In genomic region chr9:45185250-45185649, GRCm38 (mm10) we compare ENCODE assay signal across 18 mouse cellular contexts. TPM values are rescaled to one million over a fixed set of nuclear protein-coding genes. Genes with fewer than 3 reads are reported as not detected.
DNase-seq lines count a peak whose midpoint lies in the region; ATAC-seq lines count a peak whose summit lies in the region.
"Had no signal": no experiment of that assay in that cellular context is flagged by ENCODE, and none has a peak within 500 bp of the region (broad histone marks: within the 10 kb centered on the region; RNA-seq: fewer than 3 reads in every experiment).

No protein-coding gene starts in this region.

- ATAC-seq in CD4-positive, CD25-positive, alpha-beta regulatory T cell, adult 4 months, result no peak

- intact Hi-C loops in heart, postnatal 36 days (cut with DNase I), result no loop called here
- intact Hi-C loops in left cerebral cortex, postnatal 36 days (cut with DNase I), result no loop called here

- DNase-seq in heart, adult 11 months, result peak; percentile 80
- DNase-seq in heart, postnatal 36 days, result no peak
- peak; percentile 36 to 48 for DNase-seq in layer of hippocampus, adult 8-10 months (ENCODE audit: low spot score in 2 of 2)
- DNase-seq in left cerebral cortex, postnatal 36 days (ENCODE audit: low spot score in 2 of 2), result peak; percentile 71 to 72
- DNase-seq in thymus, postnatal 10 days (ENCODE audit: low spot score in 2 of 2), result peak; percentile 64 to 73
- no peak for DNase-seq in kidney, adult 9 months
- no peak for DNase-seq in gastrocnemius, postnatal 10 days
- DNase-seq: adrenal gland, postnatal 25 days; gastrocnemius, adult 2 months; lung, embryonic 14.5 days had no signal

RNA-seq across cellular contexts. Expression of gene BC049352, which starts 3.4 kb away (rescaled TPM):
- total RNA-seq in heart, postnatal 36 days (2021), result not detected
- total RNA-seq in layer of hippocampus, adult 8-10 months (2022), result 1 to 10 TPM in 1 of 4 experiments, under 1 TPM in 3; 0.43 to 1.0 (median 0.59) TPM
- total RNA-seq in left cerebral cortex, postnatal 36 days (2021), result 1 to 10 TPM; 1.0 to 1.2 TPM
- 1 to 10 TPM; 2.5 to 3.2 TPM for polyA plus RNA-seq in CD4-positive, CD25-positive, alpha-beta regulatory T cell, adult 4 months (2017; shearing (Covaris generic))
- not detected for total RNA-seq in gastrocnemius, postnatal 10 days (2021)
- total RNA-seq: adrenal gland, postnatal 25 days; common myeloid progenitor, adult 5-6 weeks; ES-E14; megakaryocyte-erythroid progenitor cell, adult 5-6 weeks had no signal
- polyA plus RNA-seq: heart, embryonic 13.5 days; hindbrain, embryonic 14.5 days; kidney, embryonic 15.5 days; limb, embryonic 13.5 days had no signal

RNA-seq across cellular contexts. Expression of gene Tmprss4, which starts 18.6 kb away (rescaled TPM):
- not detected for total RNA-seq in heart, postnatal 36 days (2021)
- total RNA-seq in layer of hippocampus, adult 8-10 months (2022), result not detected
- total RNA-seq in left cerebral cortex, postnatal 36 days (2021), result under 1 TPM; 0.18 to 0.20 TPM
- not detected for polyA plus RNA-seq in CD4-positive, CD25-positive, alpha-beta regulatory T cell, adult 4 months (2017; shearing (Covaris generic))
- not detected for total RNA-seq in gastrocnemius, postnatal 10 days (2021)
- total RNA-seq: adrenal gland, postnatal 25 days; common myeloid progenitor, adult 5-6 weeks; gastrocnemius, adult 2 months; megakaryocyte-erythroid progenitor cell, adult 5-6 weeks had no signal
- polyA plus RNA-seq: hindbrain, embryonic 14.5 days had no signal

RNA-seq across cellular contexts. Expression of gene Scn4b, which starts 47.1 kb away (rescaled TPM):
- total RNA-seq in heart, postnatal 36 days (2021), result 1 to 10 TPM; 6.3 to 7.6 TPM
- total RNA-seq in layer of hippocampus, adult 8-10 months (2022), result 10 to 100 TPM; 14.6 to 17.4 (median 15.7) TPM
- 10 to 100 TPM; 68.8 to 73.4 TPM for total RNA-seq in left cerebral cortex, postnatal 36 days (2021)
- under 1 TPM in 1 of 2 experiments, not detected in 1; 0.07 TPM for polyA plus RNA-seq in CD4-positive, CD25-positive, alpha-beta regulatory T cell, adult 4 months (2017; shearing (Covaris generic))
- 10 to 100 TPM; 72.8 to 79.1 TPM for total RNA-seq in gastrocnemius, postnatal 10 days (2021)
- total RNA-seq: common myeloid progenitor, adult 5-6 weeks had no signal
- polyA plus RNA-seq: lung, embryonic 14.5 days had no signal

Comparison
In these comparisons a context has a peak if more than half of its experiments do, and no peak if none do; other contexts are left out.
1. DNase-seq: peak in heart, adult 11 months (single experiment), layer of hippocampus, adult 8-10 months (2 of 2), left cerebral cortex, postnatal 36 days (2 of 2) and thymus, postnatal 10 days (2 of 2); none in heart, postnatal 36 days (0 of 2), kidney, adult 9 months (single experiment) and gastrocnemius, postnatal 10 days (single experiment).